Mouse (Mus musculus) C2C12 (cell line): ENCODE results near the gene Hnrnpa1. TPM values are rescaled to one million over a fixed set of nuclear protein-coding genes. Genes with fewer than 3 reads are reported as not detected.

Experiments used
- H3K27me3 ChIP-seq: one replicate; pipeline ENCODE4 v1.6.1; 2011; ENCODE audit not compliant: control insufficient read depth, insufficient read depth, insufficient read length
- H3K36me3 ChIP-seq: one replicate; pipeline ENCODE4 v1.6.1; 2011; ENCODE audit not compliant: control insufficient read depth, insufficient read depth
- H3K4me3 ChIP-seq: one replicate; pipeline ENCODE4 v1.5.1; 2011; ENCODE audit warnings: mild to moderate bottlenecking, control low read depth; ENCODE audit not compliant: poor library complexity, insufficient read depth, severe bottlenecking
- H3K79me2 ChIP-seq: one replicate; pipeline ENCODE4 v1.6.1; 2011; ENCODE audit not compliant: control insufficient read depth, insufficient read depth
- H3K79me3 ChIP-seq: one replicate; pipeline ENCODE4 v1.6.1; 2011; ENCODE audit warnings: low read depth, control low read depth
- H3ac ChIP-seq: one replicate; pipeline ENCODE3; 2011; ENCODE audit warnings: low read depth; ENCODE audit not compliant: control insufficient read depth, insufficient read length
- CEBPB ChIP-seq: IDR thresholded peaks from one replicate; pipeline ENCODE4 v1.6.1; 2011; ENCODE audit warnings: low read depth, mild to moderate bottlenecking, control low read depth, moderate library complexity
- CTCF ChIP-seq: IDR thresholded peaks from one replicate; pipeline ENCODE4 v1.5.1; 2011; ENCODE audit not compliant: control insufficient read depth, insufficient read depth, insufficient read length
- FOSL1 ChIP-seq: IDR thresholded peaks from one replicate; pipeline ENCODE4 v1.8.0; 2011; ENCODE audit warnings: mild to moderate bottlenecking, low read length; ENCODE audit not compliant: poor library complexity, insufficient read depth, severe bottlenecking
- MAX ChIP-seq: IDR thresholded peaks from one replicate; pipeline ENCODE4 v1.6.1; 2011; ENCODE audit warnings: mild to moderate bottlenecking, control low read depth
- MYOD1 ChIP-seq: IDR thresholded peaks from one replicate; pipeline ENCODE4 v1.6.1; 2011; ENCODE audit warnings: low read depth; ENCODE audit not compliant: control insufficient read depth, insufficient read length
- MYOG ChIP-seq: IDR thresholded peaks from one replicate; pipeline ENCODE4 v1.6.1; 2011; ENCODE audit not compliant: control insufficient read depth, insufficient read length; ENCODE audit errors: extremely low read depth
- USF1 ChIP-seq: IDR thresholded peaks from one replicate; pipeline ENCODE4 v1.6.1; 2011; ENCODE audit warnings: low read depth, mild to moderate bottlenecking, control low read depth, moderate library complexity
- polyA plus RNA-seq: library from polyadenylated mRNA; unstranded; fragments of >200 nt; fragmentation: generic; extraction: Trizol; gene quantifications from one replicate; pipeline ENCODE4 v1.2.1, GENCODE M21; 2012; ENCODE audit warnings: missing spikeins

The Hnrnpa1 gene
- polyA plus RNA-seq, 1 experiment = 625 TPM

DNA sequence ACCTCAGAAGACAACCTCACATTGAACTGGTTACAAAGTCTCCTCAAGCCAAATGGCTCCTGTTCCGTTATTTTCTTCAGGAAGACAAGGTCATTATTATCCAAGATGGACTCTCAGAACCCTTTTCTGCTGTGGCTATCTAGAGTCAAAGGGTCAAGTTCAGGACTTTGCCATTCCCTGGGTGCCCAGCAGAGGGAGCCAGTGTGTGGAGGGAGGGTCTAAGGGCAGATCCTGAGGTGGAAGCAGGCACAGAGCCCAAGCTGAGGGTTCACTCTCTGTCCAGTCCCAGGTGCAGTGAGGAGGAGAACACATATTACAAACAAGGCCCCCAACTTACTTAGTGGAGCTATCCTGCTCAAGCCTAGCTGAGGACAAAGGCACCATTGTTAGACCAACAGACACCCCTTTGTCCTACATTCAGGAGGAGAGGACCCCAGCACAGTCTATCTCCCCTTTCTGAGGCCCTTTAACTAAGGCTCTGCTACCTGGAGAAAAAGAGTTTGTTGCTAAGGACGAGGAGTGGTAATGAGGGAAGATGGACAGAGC lies 10.0 kb downstream of the Hnrnpa1 start:
- H3K4me3 ChIP-seq = no peak overlapping the region
- no peaks in the 10 kb centered on the region for H3K27me3 ChIP-seq
- H3ac ChIP-seq = no peak overlapping the region
- H3K36me3 ChIP-seq = peaks cover 38% of the 10 kb centered on the region
- H3K79me3 ChIP-seq = peaks cover 6% of the 10 kb centered on the region
- no peak for TF ChIP-seq MAX
- TF ChIP-seq USF1 = no peak
- no peak for TF ChIP-seq MYOG
- TF ChIP-seq CEBPB = no peak
- peak; percentile 83 for TF ChIP-seq CTCF
- peaks cover 6% of the 10 kb centered on the region for H3K79me2 ChIP-seq

DNA sequence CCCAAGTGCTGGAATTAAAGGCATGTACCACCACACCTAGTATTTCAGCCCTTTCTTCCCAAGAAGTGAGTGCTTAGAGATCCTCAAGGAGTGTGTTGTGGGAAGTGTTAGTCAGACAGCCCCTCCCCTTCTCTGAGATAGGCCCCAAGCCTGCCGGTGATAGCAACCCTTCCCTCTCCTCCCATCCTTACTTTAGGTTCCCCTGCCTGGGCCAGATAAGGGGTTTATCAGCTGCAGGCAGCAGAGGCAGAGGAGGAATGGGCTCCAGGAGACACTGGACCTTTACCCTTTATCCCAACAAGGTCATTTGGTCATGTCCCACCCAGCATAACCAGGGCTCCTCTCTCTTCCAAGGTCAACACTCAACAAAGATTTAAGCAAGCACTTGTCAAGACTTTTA lies 11.4 kb downstream of the Hnrnpa1 start:
- Histone ChIP-seq H3K27me3 (no peaks in the 10 kb centered on the region), H3ac (no peak overlapping the region), H3K4me3 (no peak overlapping the region), H3K36me3 (peaks cover 25% of the 10 kb centered on the region), H3K79me3 (no peaks in the 10 kb centered on the region), H3K79me2 (no peaks in the 10 kb centered on the region)
- TF ChIP-seq MYOG = no peak
- TF ChIP-seq USF1 = no peak
- TF ChIP-seq FOSL1 = no peak
- no peak for TF ChIP-seq MYOD1
- TF ChIP-seq CTCF = no peak
- TF ChIP-seq CEBPB = no peak
- TF ChIP-seq MAX = no peak

DNA sequence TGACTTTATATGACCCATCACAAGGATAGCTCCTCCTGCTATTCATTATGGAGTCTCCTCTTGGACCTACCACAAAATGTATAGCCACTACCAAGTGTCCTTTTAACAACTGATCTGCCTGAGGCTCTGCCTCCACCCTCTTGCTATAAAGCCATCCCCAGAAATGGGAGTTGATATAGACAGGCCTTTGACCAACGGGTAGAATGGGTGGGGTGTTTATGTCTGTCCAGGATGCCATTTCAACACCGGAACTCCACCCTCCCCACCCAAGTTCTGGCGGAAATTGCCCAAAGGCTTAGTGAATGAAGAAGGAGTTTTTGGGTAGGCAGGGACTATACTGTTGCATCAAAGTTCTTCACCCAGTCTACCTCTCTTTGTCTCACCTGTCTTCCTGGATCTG lies 12.4 kb downstream of the Hnrnpa1 start:
- H3K79me3 ChIP-seq = no peaks in the 10 kb centered on the region
- no peaks in the 10 kb centered on the region for H3K79me2 ChIP-seq
- H3ac ChIP-seq = no peak overlapping the region
- no peaks in the 10 kb centered on the region for H3K27me3 ChIP-seq
- no peak overlapping the region for H3K4me3 ChIP-seq
- no peak for TF ChIP-seq CTCF
- no peak for TF ChIP-seq FOSL1
- TF ChIP-seq MYOG = no peak
- TF ChIP-seq MAX = no peak
- TF ChIP-seq USF1 = no peak
- no peak for TF ChIP-seq CEBPB
- TF ChIP-seq MYOD1 = no peak
- H3K36me3 ChIP-seq = peaks cover 15% of the 10 kb centered on the region

DNA sequence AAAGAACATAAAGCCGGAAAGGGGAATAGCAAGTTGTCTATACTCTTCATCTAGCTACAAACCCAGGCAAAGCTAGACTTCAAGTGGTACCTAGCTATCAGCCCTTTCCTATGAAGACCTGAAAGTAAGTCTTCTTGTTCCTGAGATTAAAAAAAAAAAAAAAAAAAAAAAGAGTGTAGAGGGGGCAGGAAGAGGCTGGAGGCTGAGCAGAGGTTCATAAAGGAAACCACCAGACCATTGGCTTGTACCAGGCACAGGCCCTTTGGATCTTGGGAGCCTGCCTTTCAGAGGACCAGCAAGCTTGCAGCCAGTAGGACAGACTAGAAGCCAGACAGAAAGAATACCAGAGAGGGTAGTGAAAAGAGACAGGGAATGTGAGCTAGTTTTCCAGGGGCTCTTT lies 13.1 kb downstream of the Hnrnpa1 start:
- no peaks in the 10 kb centered on the region for H3K79me3 ChIP-seq
- H3K79me2 ChIP-seq = no peaks in the 10 kb centered on the region
- no peak overlapping the region for H3K4me3 ChIP-seq
- no peak overlapping the region for H3ac ChIP-seq
- no peaks in the 10 kb centered on the region for H3K27me3 ChIP-seq
- TF ChIP-seq CEBPB (no peak), FOSL1 (no peak), USF1 (no peak), MYOG (no peak), MAX (no peak), MYOD1 (no peak), CTCF (no peak)
- H3K36me3 ChIP-seq = peaks cover 8% of the 10 kb centered on the region

DNA sequence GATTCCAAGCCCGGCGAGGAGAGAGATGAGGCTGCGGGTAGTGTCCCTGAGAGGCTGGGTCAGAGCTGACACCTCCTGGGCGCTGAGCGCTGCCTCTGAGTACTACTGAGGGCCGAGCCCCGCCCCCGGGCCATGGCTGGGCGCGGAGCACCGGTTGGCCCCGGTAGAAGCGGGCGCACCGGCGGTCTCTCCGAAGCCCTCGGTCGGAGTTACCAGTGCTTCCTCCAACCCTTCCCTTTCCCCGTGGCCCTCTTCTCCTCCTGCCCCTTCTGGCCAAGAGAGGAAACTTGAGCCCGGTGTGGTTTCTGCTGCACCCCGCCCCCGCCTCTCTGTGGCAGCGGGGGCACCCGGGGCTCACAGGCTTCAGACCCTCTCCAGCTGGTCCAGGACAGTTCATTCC lies 14.9 kb downstream of the Hnrnpa1 start:
- TF ChIP-seq FOSL1 (no peak), CTCF (no peak), CEBPB (no peak), USF1 (no peak), MYOG (no peak), MYOD1 (no peak), MAX (no peak)
- Histone ChIP-seq H3ac (peak overlapping the region; percentile 14), H3K79me3 (no peaks in the 10 kb centered on the region), H3K79me2 (no peaks in the 10 kb centered on the region), H3K27me3 (no peaks in the 10 kb centered on the region), H3K36me3 (no peaks in the 10 kb centered on the region), H3K4me3 (no peak overlapping the region)
